Mouse (Mus musculus) heart, adult 18-20 months (tissue): ENCODE results near the gene Scaf1. TPM values are rescaled to one million over a fixed set of nuclear protein-coding genes. Genes with fewer than 3 reads are reported as not detected.
"Not testable (repeated sequence)": the region's sequence is repeated elsewhere in the genome, so short reads cannot be mapped to it uniquely, and the experiment has no call there.

Experiments used
- DNase-seq, 2 experiments: peaks; one replicate each; pipeline ENCODE4 v3.0.0; 2021 to 2022; ENCODE audit warnings: mixed read lengths in 1 of 2
- total RNA-seq, 2 experiments: library from RNA; stranded (reverse); gene quantifications; 2 replicates each; pipeline ENCODE4 v1.2.3; 2021

Gene Scaf1
- total RNA-seq, 2 experiments from 2014 or later, result 45.1 to 46.0 TPM

DNA sequence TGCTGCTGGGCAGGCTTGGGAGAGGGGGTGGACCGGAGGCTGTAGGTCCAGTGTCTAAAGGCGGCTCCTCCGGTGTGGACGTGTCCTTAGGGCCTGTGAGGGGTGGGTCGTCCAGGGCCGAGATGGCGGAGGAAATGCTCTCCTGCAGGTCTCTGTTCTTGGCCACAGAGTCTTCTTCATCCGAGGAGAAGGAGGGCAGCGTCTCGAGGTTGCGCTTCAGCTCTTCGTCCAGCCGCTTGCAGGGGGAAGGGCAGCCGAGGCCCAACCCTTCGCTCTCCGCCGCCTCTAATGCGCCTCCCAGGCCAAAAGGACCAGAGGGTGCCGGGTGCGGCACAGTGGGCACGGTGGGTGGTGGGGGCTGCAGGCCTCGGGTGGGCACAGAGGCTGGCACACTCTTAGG is 29.6 kb upstream of the Scaf1 start:
- DNase-seq, result no peak

DNA sequence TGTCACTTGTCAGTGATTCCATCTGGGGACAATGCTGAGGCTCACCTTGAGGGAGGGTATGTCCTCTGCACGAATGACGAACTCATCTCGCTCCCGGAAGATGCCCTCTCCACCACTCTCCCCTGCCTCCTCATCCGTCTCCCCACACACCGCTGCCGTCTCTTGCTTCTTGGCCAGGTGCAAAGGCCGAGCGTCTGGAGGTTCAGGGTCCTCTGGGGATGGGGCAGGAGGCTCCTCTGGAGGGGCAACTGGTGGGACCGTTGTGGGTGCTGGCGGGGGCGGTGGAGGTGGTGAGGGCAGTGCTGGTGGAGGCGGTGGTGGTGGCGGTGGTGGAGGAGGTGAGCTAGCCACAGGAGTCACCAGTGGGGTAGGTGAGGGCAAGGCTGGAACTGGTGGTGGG is 27.1 kb upstream of the Scaf1 start:
- DNase-seq, result no peak

DNA sequence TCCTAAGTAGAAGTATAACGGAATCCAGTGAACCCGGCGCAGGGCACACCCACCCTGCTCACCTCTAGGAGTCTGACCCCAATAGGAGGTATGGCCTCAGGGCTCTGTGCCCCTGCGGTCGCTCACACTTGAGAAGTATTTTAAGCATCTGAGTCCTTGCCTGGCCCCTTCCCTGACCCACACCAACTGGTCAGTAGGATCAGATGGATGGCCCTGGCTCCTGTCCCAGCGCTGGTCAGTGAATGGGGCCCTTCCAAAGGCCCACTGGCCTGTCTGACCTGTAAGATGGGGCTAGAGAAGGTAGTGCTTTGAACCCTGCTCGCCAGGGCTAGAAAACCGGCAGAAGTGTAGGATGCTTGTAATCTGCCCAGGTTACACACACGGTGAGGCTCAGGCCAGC is 24.7 kb upstream of the Scaf1 start:
- DNase-seq, result no peak

DNA sequence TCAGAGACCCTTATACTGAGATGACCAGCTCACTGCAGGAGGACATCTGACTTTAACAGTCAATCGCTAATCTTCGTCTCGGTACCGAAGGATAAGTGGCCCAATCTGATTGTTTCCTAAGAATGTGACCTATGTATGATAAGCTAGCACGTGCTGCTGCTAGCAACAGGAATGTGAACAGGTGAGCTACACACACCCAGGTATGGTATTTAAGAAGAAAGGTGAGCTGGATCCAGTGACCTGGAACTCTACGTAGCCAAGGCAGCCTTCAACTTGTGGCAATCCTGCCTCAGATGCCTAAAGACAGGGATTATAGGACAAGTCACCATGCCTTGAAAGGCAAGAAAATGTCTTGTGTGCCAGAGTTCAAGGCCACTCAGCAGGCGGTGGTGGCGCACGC is 22.2 kb upstream of the Scaf1 start:
- DNase-seq, result no peak

DNA sequence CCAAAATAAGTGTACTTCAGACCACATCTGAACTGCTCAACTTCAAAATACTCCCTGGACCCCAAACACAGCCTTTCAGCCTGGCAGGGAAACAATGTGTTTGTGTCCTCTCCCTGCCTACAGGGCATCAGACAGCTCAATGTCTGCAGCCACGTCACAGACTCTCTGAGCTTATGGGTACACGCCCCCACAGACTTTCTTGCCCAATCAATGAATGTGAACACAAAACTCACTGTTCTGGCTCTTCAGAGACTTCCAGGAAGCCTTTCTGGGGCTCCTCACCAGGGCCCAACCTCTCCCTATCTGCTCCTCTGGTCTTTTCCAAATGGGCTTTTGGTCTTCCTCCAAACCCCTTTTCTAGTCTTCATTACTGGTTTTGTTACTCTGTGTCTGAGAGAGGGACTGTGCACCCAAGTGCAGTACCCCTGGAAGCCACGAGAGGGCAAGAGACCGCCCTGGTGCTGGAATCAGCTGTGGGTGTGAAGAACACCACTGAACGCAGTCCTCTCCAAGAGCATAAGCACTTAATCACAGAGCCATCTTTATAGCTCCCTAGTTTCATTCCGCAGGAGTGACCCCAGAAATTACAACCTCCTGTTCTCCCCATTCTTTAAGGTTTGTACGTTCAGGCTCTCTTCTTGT is 21.7 kb upstream of the Scaf1 start:
- peak in 1 of 2 experiments; percentile 64 for DNase-seq

DNA sequence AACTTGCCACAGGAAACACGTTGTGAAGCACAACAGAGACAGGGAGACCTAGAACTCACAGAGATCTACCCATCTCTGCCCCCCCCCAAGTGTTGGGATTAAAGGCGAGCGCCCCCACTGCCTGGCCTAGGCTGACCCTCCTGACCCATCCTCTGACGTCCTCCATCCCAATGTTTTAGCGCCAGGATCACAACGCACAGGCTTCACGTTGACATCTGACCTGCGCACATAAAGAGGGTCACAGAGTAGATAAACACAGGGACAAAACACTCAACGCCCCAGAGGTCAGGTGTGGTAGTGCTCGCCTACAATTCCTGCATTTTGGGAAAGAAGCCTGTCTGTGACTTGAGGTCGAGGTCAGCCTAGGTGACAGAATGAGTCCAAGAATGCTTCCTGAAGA is 20.5 kb upstream of the Scaf1 start:
- DNase-seq, result no peak

DNA sequence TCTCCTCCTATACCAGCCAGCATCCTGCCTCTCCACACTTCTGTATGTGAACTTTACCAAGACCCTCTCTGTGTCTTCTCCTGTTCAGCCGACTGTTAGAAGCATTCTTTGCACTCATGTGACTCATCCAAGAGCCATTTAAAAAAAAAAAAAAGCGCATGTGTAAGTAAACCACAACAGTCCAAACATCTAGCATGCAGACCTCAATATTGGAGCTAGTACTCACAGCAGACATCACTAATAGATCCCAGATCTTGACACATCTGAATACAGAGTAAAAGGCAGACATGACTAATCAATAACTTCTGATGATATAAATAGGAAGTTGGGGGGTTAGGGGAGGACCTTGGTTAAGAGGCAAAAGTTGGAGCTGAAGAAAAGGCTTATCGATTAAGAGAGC is 19.5 kb upstream of the Scaf1 start:
- DNase-seq, result no peak

DNA sequence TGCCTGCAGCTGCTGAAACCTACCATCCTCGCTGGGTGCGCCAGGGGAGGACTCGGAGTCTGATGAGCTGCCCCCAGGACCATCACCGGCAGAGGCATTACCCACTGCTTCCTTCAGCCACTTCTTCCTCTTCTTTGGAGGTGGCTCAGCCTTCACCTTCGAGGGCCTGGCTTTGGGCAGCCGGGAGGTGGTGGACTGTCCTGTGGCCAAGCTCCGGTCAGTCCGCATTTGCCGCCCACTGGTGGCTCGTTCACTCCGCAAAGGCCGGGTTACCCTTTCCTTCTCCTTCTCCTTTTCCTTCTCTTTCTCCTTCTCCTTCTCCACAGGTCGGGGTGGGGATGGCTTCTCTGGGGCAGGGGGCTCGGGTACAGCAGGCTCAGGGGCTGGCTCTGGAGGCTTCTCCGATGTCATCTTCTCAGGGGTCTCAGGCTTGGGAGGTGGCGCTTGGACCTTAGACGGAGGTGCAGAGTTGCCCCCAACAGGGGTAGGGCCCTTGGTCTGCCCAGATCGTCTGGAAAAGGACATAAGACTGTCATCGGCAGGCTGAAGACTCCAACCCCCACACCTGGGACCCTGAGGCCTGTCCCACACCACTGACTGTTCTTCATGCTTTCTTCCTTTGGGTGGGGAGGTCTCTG is 17.7 kb upstream of the Scaf1 start:
- no peak for DNase-seq

DNA sequence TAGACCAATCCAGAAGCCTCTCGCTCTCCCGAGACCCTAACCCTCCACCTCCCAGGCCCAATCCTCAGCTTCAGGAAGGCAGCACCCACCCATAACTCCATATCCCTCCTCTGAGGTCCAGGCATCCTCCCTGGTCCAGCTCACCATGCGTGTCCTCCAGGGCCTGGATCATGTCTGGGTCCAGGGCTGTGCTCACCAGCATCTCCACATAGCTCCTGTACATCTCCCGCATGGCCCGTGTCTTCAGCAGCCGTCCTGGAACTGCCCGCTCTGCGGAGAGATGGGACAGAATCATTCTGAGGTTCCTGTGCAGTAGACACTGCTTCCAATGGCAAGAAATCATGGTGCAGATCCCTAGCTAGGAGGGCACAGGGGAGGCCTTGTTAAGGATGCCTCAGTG is 14.7 kb upstream of the Scaf1 start:
- DNase-seq, result no peak

DNA sequence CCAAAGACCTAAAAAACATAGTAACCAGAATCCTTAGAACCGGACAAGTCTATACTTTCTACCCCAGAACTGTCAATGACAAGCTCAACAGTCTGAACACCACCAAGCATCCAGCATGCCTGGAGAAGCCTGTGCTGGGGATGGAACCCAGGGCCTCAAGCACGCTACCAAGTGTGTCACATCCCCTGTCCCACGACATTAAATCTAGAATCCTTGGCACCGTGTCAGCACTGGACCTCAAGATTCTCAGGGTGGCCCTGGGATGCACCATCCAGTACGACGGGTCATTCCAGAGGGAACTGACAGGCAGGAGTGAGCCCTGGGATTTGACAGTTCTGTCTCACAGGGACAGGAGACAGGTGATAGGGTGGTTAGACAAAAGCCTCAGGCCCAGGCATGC is 13.8 kb upstream of the Scaf1 start:
- DNase-seq, result no peak

DNA sequence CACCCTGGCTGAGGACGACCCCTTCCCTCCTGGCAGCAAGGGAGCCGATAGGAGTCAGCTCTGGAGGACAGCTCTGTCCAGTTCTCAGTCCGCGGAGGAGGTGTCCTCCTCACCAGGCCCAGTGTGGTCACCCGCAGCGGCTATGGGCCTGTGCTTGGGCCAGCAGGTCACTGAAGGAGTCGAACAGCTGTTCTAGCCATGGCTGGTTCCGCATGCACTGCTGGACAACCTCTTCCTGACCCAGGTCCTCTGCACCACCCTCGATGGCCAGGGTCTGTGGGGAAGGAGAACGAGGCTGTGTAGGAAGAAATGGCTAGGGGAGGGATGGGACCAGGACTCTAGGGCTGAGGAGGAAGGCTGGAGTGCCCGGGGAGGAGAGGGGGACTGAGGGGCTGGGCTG is 12.2 kb upstream of the Scaf1 start:
- DNase-seq, result no peak

DNA sequence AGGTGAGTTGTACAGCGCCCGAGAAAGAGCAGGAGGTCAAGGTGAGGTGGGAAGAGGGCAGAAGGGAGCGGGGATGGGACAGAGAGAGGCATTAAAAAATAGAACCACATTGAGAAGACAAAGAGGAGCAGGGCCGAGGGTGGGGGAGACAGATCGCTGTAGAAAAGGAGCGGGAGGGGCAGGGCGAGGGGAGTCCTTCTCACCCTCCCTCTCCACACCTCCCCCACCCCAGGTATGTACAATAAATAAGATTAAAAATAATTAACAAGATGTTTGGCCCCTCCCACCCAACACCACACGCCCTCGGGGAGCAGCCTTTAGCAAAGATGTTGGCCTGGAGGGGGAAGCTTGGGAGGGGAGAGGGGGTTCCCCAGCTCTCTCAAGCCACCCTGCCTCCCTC is 11.6 kb upstream of the Scaf1 start:
- no peak for DNase-seq

DNA sequence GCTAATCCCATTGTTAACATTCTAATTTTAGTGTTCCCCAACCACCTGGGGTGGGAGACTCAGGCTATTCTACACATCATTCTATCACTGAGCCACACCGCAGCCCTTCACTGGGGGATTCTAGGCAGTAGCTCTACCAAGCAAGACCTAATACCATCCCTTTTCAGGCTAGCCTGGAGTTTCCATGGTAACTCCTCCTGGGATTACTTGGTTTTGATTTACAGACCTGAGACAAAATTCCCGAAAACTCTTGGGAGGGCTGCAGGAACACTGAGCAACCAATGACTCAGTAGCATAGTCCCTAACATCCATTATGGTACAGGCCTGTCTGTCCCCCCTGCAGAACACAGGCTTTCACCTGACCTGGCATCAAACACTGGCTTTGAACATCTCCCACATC is 10.1 kb upstream of the Scaf1 start:
- no peak for DNase-seq

DNA sequence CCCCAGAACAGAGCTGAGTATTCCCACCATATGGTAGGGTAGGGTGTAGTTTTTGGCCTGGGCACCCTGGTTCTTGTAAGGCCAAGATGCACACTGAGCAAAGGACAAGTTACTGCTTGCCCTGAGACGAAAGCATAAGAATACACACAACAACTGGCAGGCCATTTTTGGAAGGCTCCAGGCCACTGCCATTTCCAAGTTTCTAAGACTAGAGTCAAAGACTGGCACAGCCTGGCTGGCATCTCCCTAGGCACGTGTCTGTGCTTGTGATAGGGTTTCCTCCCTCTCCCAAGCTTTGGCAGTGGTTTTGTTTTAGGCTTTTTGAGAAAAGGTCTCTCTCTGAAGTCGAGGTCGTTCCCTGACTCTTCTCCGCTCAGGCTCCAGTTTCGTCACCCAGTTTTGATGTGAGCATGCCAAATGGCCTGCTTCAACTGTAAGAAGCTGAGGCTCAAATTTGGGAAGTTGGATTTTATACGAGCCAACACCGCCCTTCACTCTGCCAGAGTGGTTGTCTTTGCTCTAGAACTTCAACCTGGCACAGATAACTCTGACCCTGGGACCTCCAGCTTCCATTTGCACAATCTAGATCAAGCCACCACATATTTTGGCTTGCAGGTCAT is 9.5 kb upstream of the Scaf1 start:
- peak; percentile 45 to 51 for DNase-seq

DNA sequence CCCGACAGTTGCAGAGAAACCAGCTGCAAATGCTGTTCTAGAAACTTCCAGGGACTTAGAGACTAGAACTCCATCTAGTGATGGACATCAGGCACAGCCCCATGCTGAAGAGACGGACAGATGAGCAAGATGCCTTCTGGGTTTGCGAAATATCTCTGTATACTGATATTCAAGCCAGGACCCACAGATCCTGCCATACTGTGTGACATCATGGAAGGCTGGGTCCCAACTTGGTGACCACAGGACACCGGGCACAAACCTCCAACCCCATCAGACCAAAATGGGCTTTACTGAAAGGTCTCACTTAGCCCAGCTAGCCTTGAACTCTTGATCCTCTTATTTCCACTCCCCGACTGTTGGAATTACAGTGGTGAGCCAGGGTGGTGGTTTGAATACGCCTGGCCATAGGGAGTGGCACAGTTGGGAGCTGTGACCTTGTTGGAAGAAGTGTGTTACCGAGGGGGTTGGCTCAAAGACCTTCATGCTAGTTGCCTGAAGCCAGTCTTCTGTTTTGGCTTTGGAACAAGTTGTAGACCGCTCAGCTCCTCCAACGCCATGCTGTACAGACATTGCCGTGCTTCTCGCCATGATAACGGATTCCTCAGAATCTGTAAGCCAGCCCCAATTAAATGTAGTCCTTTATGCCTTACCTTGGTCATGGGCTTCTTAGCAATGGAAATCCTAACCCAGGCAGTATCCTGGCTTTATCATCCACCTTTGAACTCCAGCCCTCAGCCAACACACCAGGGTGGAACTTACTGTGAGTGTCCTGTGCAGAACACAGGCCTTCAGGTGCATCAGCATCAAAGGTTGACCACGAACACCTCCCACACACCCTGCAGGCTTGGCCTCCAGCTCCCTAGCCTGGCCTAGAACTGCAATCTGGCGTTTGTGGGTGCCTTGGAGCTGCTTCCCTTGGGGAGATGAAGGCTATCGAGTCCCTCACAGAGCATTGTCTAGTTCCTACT is 8.4 kb upstream of the Scaf1 start:
- DNase-seq, result no peak

DNA sequence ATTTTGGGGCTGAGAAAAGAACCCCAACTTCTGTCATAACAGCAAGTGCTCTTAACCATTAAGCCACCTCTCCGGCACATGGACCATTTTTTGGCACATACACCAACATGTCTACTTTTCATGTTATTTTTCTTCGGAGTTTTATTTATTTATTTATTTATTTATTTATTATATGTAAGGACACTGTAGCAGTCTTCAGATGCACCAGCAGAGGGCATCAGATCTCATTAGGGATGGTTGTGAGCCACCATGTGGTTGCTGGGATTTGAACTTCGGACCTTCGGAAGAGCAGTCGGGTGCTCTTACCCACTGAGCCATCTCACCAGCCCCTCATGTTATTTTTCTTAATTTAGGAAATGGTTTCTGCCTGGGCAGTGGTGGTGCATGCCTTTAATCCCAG is 7.5 kb upstream of the Scaf1 start:
- DNase-seq, result not testable (repeated sequence)

DNA sequence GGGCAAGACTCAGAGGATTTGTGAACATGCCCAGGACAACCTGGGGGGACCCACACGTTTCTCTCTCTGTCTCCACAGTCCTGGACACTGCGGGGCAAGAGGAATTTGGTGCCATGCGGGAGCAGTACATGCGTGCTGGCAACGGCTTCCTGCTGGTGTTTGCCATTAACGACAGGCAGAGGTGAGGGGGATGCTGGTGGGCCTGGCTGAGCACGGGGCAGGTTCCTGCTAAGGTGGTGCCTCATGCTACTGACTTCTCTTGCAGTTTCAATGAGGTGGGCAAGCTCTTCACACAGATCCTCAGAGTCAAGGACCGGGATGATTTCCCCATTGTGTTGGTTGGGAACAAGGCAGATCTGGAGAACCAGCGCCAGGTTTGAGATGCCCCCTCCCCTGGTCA is 4.1 kb upstream of the Scaf1 start:
- DNase-seq, result no peak

DNA sequence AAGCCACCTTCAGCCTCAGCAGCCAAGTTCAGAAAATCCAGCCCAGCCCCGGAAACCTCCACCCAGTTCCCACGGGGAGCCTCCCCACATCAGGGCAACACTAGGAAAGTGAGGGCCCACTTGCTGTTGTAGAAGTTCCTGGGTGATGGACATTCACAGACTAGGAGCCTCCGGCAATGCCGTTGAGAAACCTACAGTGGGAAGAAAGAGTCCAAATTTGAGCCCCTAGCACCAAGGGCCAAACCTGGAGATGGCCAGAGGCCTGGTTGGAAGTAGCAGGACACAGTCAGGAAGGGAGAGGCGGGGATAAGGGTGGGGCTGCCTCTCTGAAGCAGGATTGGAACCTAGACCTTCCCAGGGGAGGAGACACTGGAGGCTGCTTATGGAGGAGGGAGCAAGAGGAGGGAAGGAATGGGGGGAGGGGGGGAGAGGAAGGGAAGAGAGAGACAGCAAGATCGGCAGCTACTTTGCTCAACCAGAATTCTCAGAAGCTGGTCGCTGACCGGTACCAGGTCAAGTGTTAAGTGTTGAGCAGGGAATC is 2.9 kb upstream of the Scaf1 start:
- DNase-seq, result peak; percentile 89 to 94

DNA sequence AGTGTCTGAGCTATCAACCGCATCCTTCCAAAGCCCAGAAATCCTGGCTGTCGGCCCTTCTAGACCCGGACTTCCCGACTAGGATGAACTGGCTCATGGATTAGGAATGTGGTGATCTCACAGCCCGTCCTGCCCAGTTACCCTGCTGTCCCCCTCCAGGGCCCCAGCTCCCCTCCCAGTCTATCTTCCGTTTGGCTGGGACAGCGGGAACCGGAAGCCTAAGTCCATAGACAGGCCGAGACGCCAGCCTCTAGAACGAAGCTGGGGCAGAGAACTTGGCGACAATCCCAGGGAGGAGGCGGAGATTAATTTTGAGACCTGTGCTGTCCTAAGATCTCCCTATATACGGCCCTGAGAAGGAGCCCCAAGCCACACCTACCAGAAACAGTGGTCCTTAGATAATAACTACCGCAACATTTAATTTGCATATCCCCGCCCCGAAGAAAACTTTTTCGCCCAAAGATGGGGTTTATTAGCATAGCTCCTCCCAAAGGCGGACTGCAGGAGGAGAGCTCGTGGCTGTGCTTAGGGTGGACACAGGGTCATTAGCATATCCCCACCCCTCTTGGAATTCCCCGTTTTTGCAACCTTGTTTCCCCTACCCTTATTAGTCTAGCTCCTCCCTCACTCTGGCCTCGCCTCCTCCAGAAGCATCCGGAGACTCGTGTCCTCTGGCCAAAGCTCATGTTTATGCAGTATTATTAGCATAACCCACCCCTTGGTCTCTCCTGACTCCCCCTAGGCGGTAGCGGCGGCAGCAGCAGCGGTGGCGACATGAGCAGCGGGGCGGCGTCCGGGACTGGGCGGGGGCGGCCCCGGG is 1.3 kb upstream of the Scaf1 start, which contains the start of gene Rras:
Gene Rras, plus strand, starts transcription at position 720 of the 820 bp plus-strand sequence.
- peak; percentile 95 to 99 for DNase-seq

DNA sequence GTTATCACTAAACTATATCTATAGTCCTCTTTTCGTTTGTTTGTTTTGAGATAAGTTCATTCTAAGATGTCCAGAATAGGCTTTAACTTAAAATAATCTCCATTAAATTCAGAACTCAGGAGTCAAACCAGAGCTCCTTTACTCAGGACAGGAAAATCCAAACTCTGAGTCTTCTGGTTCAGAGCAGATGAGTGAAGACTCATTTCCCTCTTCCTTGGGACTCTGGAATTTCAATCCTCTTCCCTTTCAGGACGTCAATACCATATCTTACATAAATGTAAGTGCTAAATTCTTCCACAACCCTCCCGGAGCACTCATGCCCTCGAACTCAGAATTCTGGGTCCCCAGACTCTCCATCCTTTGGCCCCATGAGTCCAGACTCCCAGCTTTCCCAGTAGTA is 598 bp upstream of the Scaf1 start:
- no peak for DNase-seq

DNA sequence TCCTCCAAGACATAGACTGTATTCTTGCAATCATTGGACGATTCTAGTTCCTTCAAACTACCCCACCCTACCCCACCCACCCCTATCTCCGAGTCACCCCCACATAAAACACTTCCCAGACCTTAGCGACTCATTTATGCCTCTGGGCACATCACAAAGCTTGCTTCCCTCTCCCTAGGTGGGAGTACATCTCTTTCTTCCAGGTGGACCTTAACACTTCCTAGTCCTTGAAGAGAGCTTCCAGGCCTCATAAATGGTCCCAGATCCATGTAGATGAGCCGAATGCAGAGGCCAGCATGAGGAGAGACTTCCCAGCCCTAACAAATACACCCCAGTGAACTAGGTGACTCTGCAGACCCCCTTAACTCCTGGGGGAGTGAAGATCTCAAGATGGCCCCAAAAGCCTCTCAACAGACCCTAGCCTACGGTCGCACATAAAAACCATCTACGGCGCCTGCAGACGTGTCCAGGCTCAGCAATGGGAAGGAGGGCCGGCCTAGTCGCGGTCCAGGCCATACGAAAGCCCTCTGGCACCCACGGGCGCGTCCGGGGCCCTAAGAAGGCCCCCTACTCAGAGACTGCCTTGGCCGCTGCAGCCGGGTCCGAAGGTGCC is 713 bp downstream of the Scaf1 start:
- DNase-seq, result no peak
